Mouse (Mus musculus) brain, embryonic 14.5 days (tissue): ENCODE measurements around the gene Ccn1.

Source experiments
- CTCF ChIP-seq: fragments of 200-500 bp; IDR thresholded peaks from 2 replicates; pipeline ENCODE4 v1.5.1; 2012; ENCODE audit warnings: inconsistent platforms, mild to moderate bottlenecking, moderate library complexity, borderline replicate concordance; ENCODE audit not compliant: insufficient read depth, insufficient read length; ENCODE audit errors: extremely low read depth
- POLR2A ChIP-seq: fragments of 200-500 bp; IDR thresholded peaks from 2 replicates; pipeline ENCODE4 v1.6.1; 2012; ENCODE audit warnings: mild to moderate bottlenecking, inconsistent platforms, borderline replicate concordance; ENCODE audit not compliant: poor library complexity, insufficient read depth, insufficient read length, severe bottlenecking; ENCODE audit errors: extremely low read depth

DNA sequence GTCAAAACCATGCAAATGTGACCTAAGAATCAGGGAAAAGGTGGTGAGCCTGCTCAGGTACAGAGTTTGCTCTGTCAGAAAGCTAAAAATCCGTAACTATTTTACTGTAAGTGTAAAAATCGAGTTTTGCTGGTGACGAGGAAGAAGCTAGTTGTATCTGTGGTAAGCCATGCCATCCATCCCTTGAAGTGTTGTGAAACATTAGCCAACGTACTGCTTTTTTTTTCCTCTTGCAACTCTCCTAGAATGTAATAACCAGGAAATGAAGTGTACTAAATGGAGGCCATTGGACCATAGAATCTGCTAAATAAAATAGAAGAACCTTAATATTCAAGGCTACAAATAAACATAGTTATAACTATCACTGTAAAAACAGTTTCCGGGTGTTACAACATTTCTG is 41.5 kb downstream of the Ccn1 start:
- TF ChIP-seq CTCF (no peak), POLR2A (no peak)
